Comparison of ENCODE assay signal across 23 mouse cellular contexts in the genomic region with DNA sequence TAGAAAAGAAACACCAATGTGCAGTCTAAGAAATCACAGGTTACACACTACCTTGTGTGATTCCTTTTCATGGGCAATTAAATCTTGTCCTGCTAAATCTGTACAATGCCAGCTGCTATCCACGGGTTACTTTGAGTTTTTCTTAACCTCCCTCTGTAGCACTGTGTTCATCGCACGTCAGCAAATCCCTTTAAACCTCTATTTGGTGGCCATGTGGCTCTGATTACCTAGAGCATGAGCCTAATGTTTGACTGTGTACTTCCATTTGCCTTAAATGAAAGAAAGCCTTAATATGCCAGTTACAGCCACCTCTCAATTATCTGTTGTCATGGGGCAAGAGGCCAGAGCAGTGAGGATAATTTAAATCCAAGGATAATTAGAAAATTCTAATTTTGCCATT.
"Had no signal": no experiment of that assay in that cellular context is flagged by ENCODE, and none has a peak within 500 bp of the region (broad histone marks: within the 10 kb centered on the region; RNA-seq: fewer than 3 reads in every experiment).

No protein-coding gene starts in this region.

- DNase-seq: kidney, adult 11 months; kidney, adult 8-10 months; kidney, postnatal 10 days; kidney, postnatal 36 days; liver; lung, adult 18-20 months; lung, postnatal 10 days; lung, postnatal 36 days; right cerebral cortex, adult 18-20 months; right cerebral cortex, postnatal 25 days; spleen, adult 18-20 months; thymus, postnatal 25 days had no signal

- H3K4me1 ChIP-seq: kidney, embryonic 15.5 days; limb, embryonic 13.5 days; liver, embryonic 12.5 days; liver, embryonic 15.5 days; lung, embryonic 15.5 days; megakaryocyte, embryonic 14.5 days; midbrain, embryonic 10.5 days; midbrain, embryonic 15.5 days; neural tube, embryonic 12.5 days; neural tube, embryonic 15.5 days; stomach, embryonic 15.5 days had no signal

- H3K27me3 ChIP-seq: kidney, embryonic 15.5 days; limb, embryonic 13.5 days; liver, embryonic 12.5 days; liver, embryonic 15.5 days; lung, embryonic 15.5 days; megakaryocyte, embryonic 14.5 days; midbrain, embryonic 15.5 days; neural tube, embryonic 12.5 days; neural tube, embryonic 15.5 days; stomach, embryonic 15.5 days had no signal

- H3K36me3 ChIP-seq: kidney, embryonic 15.5 days; limb, embryonic 13.5 days; liver, embryonic 12.5 days; liver, embryonic 15.5 days; lung, embryonic 15.5 days; midbrain, embryonic 10.5 days; midbrain, embryonic 15.5 days; neural tube, embryonic 12.5 days; neural tube, embryonic 15.5 days; stomach, embryonic 15.5 days had no signal

- H3K9me3 ChIP-seq: kidney, embryonic 15.5 days; limb, embryonic 13.5 days; liver, embryonic 12.5 days; liver, embryonic 15.5 days; lung, embryonic 15.5 days; megakaryocyte, embryonic 14.5 days; midbrain, embryonic 10.5 days; midbrain, embryonic 15.5 days; neural tube, embryonic 12.5 days; neural tube, embryonic 15.5 days; stomach, embryonic 15.5 days had no signal

- H3K4me3 ChIP-seq: kidney, embryonic 15.5 days; limb, embryonic 13.5 days; liver, embryonic 12.5 days; liver, embryonic 15.5 days; lung, embryonic 15.5 days; megakaryocyte, embryonic 14.5 days; midbrain, embryonic 10.5 days; midbrain, embryonic 15.5 days; neural tube, embryonic 12.5 days; neural tube, embryonic 15.5 days; stomach, embryonic 15.5 days had no signal

- ATAC-seq: liver, embryonic 12.5 days; midbrain, embryonic 15.5 days had no signal

- H3K27ac ChIP-seq: kidney, embryonic 15.5 days; limb, embryonic 13.5 days; liver, embryonic 12.5 days; liver, embryonic 15.5 days; lung, embryonic 15.5 days; midbrain, embryonic 10.5 days; midbrain, embryonic 15.5 days; neural tube, embryonic 12.5 days; neural tube, embryonic 15.5 days; stomach, embryonic 15.5 days had no signal

- H3K9ac ChIP-seq: kidney, embryonic 15.5 days; limb, embryonic 13.5 days; liver, embryonic 12.5 days; liver, embryonic 15.5 days; lung, embryonic 15.5 days; midbrain, embryonic 15.5 days; neural tube, embryonic 12.5 days; neural tube, embryonic 15.5 days; stomach, embryonic 15.5 days had no signal

- H3K4me2 ChIP-seq: kidney, embryonic 15.5 days; limb, embryonic 13.5 days; liver, embryonic 12.5 days; liver, embryonic 15.5 days; lung, embryonic 15.5 days; midbrain, embryonic 15.5 days; neural tube, embryonic 12.5 days; neural tube, embryonic 15.5 days; stomach, embryonic 15.5 days had no signal
